Mouse (Mus musculus): ENCODE data around the gene Uts2r. TPM values are rescaled to one million over a fixed set of nuclear protein-coding genes. Genes with fewer than 3 reads are reported as not detected.

Uts2r gene
- polyA plus RNA-seq, 1 experiment = 0.03 TPM

GRCm38 (mm10) chr11:121192742-121193141, 32.7 kb downstream of the Uts2r start:
- no peak for TF ChIP-seq GATA1 (IDR thresholded peaks at IDR 0.05; ENCODE audit: low read length)
- no peak for TF ChIP-seq TAL1 (IDR thresholded peaks at IDR 0.05; ENCODE audit: low read length)

DNA sequence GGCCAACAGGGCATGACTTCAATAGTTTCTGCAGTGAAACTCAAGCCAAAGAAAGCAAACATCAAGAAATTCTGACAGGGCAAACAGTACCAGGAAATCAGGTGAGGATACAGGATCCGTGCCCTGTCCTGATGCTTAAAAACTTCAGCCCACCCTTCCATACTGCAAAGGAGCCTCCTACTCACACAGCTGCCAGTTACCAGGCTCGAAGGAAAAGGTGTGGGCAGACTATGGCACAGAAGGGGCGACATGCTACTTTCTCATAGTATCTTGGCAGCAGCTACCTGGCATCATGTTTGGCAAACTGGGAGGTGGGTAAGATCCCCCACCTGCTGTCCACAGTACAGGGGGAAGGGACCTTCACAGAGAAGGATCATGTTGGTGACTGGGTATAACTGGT, 33.3 kb downstream of the Uts2r start:
- H3K4me3 ChIP-seq (replicated peaks) = no peak overlapping the region
- H3K27me3 ChIP-seq (ENCODE audit: control insufficient read depth) = no peaks in the 10 kb centered on the region
- H3K9me3 ChIP-seq (ENCODE audit: control insufficient read depth, low read length) = no peaks in the 10 kb centered on the region
- peaks cover 2% of the 10 kb centered on the region; the same call in 1 of the 2 replicates for H3K36me3 ChIP-seq (ENCODE audit: control insufficient read depth)
- H3K4me1 ChIP-seq (ENCODE audit: control insufficient read depth) = no peaks in the 10 kb centered on the region; the same call in 1 of the 2 replicates
- TF ChIP-seq GATA1 (IDR thresholded peaks at IDR 0.05; ENCODE audit: low read length) = no peak
- TF ChIP-seq TAL1 (IDR thresholded peaks at IDR 0.05; ENCODE audit: low read length) = no peak

More at GRCm38 (mm10) chr11:121192742-121193141, 32.7 kb downstream of the Uts2r start:
- Histone ChIP-seq H3K27me3 (ENCODE audit: control insufficient read depth) (no peaks in the 10 kb centered on the region), H3K36me3 (ENCODE audit: control insufficient read depth) (peaks cover 2% of the 10 kb centered on the region; the same call in 1 of the 2 replicates), H3K4me3 (replicated peaks) (no peak overlapping the region), H3K4me1 (ENCODE audit: control insufficient read depth) (no peaks in the 10 kb centered on the region; the same call in 1 of the 2 replicates), H3K9me3 (ENCODE audit: control insufficient read depth, low read length) (no peaks in the 10 kb centered on the region)

DNA sequence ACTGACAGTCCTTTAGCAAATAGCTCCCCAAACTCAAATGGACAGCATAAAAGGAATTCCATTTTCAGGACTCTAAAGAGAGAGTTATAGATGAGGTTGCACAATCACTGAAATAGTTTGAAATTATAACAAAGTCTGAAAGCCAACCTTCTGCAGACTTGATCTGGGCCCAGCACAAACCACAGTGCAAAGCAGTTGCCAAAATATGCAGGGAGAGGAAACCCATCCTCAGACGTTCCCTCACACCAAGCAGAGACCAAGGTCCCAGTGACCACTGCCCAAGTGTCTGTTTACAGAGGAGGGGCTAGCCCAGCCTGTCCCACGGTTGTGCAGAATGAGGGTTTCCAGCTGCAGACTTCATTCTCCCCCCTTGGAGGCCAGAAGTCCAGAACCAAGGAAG, 38.6 kb downstream of the Uts2r start:
- Histone ChIP-seq H3K4me1 (ENCODE audit: control insufficient read depth) (peaks cover 9% of the 10 kb centered on the region), H3K4me3 (replicated peaks) (no peak overlapping the region), H3K36me3 (ENCODE audit: control insufficient read depth) (no peaks in the 10 kb centered on the region; the same call in 1 of the 2 replicates), H3K27me3 (ENCODE audit: control insufficient read depth) (no peaks in the 10 kb centered on the region), H3K9me3 (ENCODE audit: control insufficient read depth, low read length) (no peaks in the 10 kb centered on the region)
- no peak for TF ChIP-seq GATA1 (IDR thresholded peaks at IDR 0.05; ENCODE audit: low read length)
- TF ChIP-seq TAL1 (IDR thresholded peaks at IDR 0.05; ENCODE audit: low read length) = no peak

- Histone ChIP-seq H3K36me3 (ENCODE audit: control insufficient read depth) (no peaks in the 10 kb centered on the region), H3K4me3 (replicated peaks) (no peak overlapping the region)
Measured at GRCm38 (mm10) chr11:121199851-121200250, 39.8 kb downstream of the Uts2r start.

GRCm38 (mm10) chr11:121200781-121201180, 40.7 kb downstream of the Uts2r start:
- TF ChIP-seq TAL1 (IDR thresholded peaks at IDR 0.05; ENCODE audit: low read length) = no peak
- TF ChIP-seq GATA1 (IDR thresholded peaks at IDR 0.05; ENCODE audit: low read length) = no peak
- Histone ChIP-seq H3K4me3 (replicated peaks) (no peak overlapping the region), H3K36me3 (ENCODE audit: control insufficient read depth) (no peaks in the 10 kb centered on the region), H3K9me3 (ENCODE audit: control insufficient read depth, low read length) (no peaks in the 10 kb centered on the region), H3K4me1 (ENCODE audit: control insufficient read depth) (peaks cover 26% of the 10 kb centered on the region), H3K27me3 (ENCODE audit: control insufficient read depth) (no peaks in the 10 kb centered on the region)

More at GRCm38 (mm10) chr11:121199851-121200250, 39.8 kb downstream of the Uts2r start:
- TF ChIP-seq TAL1 (IDR thresholded peaks at IDR 0.05; ENCODE audit: low read length) (no peak), GATA1 (IDR thresholded peaks at IDR 0.05; ENCODE audit: low read length) (no peak)
- peaks cover 21% of the 10 kb centered on the region for H3K4me1 ChIP-seq (ENCODE audit: control insufficient read depth)
- H3K9me3 ChIP-seq (ENCODE audit: control insufficient read depth, low read length) = no peaks in the 10 kb centered on the region
- no peaks in the 10 kb centered on the region for H3K27me3 ChIP-seq (ENCODE audit: control insufficient read depth)

GRCm38 (mm10) chr11:121201436-121202198, 41.5 kb downstream of the Uts2r start:
- Histone ChIP-seq H3K4me3 (replicated peaks) (no peak overlapping the region), H3K27me3 (ENCODE audit: control insufficient read depth) (no peaks in the 10 kb centered on the region), H3K4me1 (ENCODE audit: control insufficient read depth) (peaks cover 26% of the 10 kb centered on the region), H3K36me3 (ENCODE audit: control insufficient read depth) (no peaks in the 10 kb centered on the region), H3K9me3 (ENCODE audit: control insufficient read depth, low read length) (no peaks in the 10 kb centered on the region)
- TF ChIP-seq TAL1 (IDR thresholded peaks at IDR 0.05; ENCODE audit: low read length) (no peak), GATA1 (IDR thresholded peaks at IDR 0.05; ENCODE audit: low read length) (no peak)

DNA sequence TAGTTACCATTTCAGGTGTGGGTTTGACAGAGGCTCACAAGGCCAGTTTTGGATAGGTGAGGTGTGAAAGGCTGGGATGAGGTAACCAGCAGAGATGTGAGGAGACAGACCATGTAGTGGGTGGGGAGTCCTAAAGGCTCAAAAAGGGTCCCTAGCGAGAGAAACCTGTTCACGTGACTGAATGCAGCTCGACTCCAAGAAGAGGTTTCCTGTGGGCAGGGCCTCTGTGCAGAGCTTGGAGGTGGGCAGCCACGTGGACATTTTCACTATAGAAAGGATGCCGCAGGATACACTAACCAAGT, 43.7 kb downstream of the Uts2r start:
- Histone ChIP-seq H3K4me3 (replicated peaks) (peak overlapping the region; percentile 81), H3K4me1 (ENCODE audit: control insufficient read depth) (peaks cover 26% of the 10 kb centered on the region), H3K36me3 (ENCODE audit: control insufficient read depth) (peaks cover 12% of the 10 kb centered on the region), H3K9me3 (ENCODE audit: control insufficient read depth, low read length) (no peaks in the 10 kb centered on the region), H3K27me3 (ENCODE audit: control insufficient read depth) (no peaks in the 10 kb centered on the region)
- TF ChIP-seq TAL1 (IDR thresholded peaks at IDR 0.05; ENCODE audit: low read length) (no peak), GATA1 (IDR thresholded peaks at IDR 0.05; ENCODE audit: low read length) (no peak)

- Histone ChIP-seq H3K36me3 (ENCODE audit: control insufficient read depth) (peaks cover 15% of the 10 kb centered on the region), H3K27me3 (ENCODE audit: control insufficient read depth) (no peaks in the 10 kb centered on the region), H3K9me3 (ENCODE audit: control insufficient read depth, low read length) (no peaks in the 10 kb centered on the region), H3K4me1 (ENCODE audit: control insufficient read depth) (peaks cover 26% of the 10 kb centered on the region), H3K4me3 (replicated peaks) (peak within 1 kb of the TSS; percentile 81)
- TF ChIP-seq GATA1 (IDR thresholded peaks at IDR 0.05; ENCODE audit: low read length) (no peak), TAL1 (IDR thresholded peaks at IDR 0.05; ENCODE audit: low read length) (no peak)
Measured at GRCm38 (mm10) chr11:121204161-121205006, 44.3 kb downstream of the Uts2r start, which contains the start of the genes Hexdc and Ogfod3. Gene Hexdc (plus strand): TSS chr11:121204433. Gene Ogfod3 (minus strand): TSS chr11:121204711.

Other genes starting within 250 kb of the Uts2r start
- gene Ccdc57, start 227.4 kb upstream of the Uts2r start, polyA plus RNA-seq (2012) = 0.23 and 0.39 TPM in 2 replicates
- 7.3 and 8.2 TPM in 2 replicates for gene Slc16a3, start 211.8 kb upstream of the Uts2r start, polyA plus RNA-seq (2012)
- 10.5 and 11.4 TPM in 2 replicates for gene Csnk1d, start 168.9 kb upstream of the Uts2r start, polyA plus RNA-seq (2012)
- gene Cd7, start 120.9 kb upstream of the Uts2r start, polyA plus RNA-seq (2012) = not detected in 2 replicates
- gene Sectm1b, start 96.7 kb upstream of the Uts2r start, polyA plus RNA-seq (2012) = not detected in 2 replicates
- not detected in 2 replicates for gene Sectm1a, start 79.1 kb upstream of the Uts2r start, polyA plus RNA-seq (2012)
- gene Tex19.2, start 41.6 kb upstream of the Uts2r start, polyA plus RNA-seq (2012) = not detected in 2 replicates
- gene Tex19.1, start 14.1 kb upstream of the Uts2r start, polyA plus RNA-seq (2012) = not detected in 2 replicates
- gene Hexdc, start 44.2 kb downstream of the Uts2r start, polyA plus RNA-seq (2012) = 0.50 and 0.58 TPM in 2 replicates
- gene Ogfod3, start 44.4 kb downstream of the Uts2r start, polyA plus RNA-seq (2012) = 1.2 and 1.4 TPM in 2 replicates
- gene Cybc1, start 69.1 kb downstream of the Uts2r start, polyA plus RNA-seq (2012) = 0.68 and 1.4 TPM in 2 replicates
- gene Narf, start 77.0 kb downstream of the Uts2r start, polyA plus RNA-seq (2012) = 5.0 and 6.6 TPM in 2 replicates
- 1.4 and 2.0 TPM in 2 replicates for gene Foxk2, start 99.7 kb downstream of the Uts2r start, polyA plus RNA-seq (2012)
- 0.39 and 0.46 TPM in 2 replicates for gene Wdr45b, start 194.2 kb downstream of the Uts2r start, polyA plus RNA-seq (2012)
- gene Rab40b, start 228.0 kb downstream of the Uts2r start, polyA plus RNA-seq (2012) = 0.02 TPM in 1 of 2 replicates, not detected in the other

Data from erythroblast, embryonic 14.5 days (primary cell).